Mouse (Mus musculus) testis, adult 2 months (tissue): ENCODE data around the gene Efl1. TPM values are rescaled to one million over a fixed set of nuclear protein-coding genes. Genes with fewer than 3 reads are reported as not detected.

Experiments used
- H3K27ac ChIP-seq: fragments of 200-500 bp; 2 replicates; pipeline ENCODE4 v1.5.1; 2012; ENCODE audit warnings: low read depth, low read length; ENCODE audit not compliant: control insufficient read depth, insufficient read depth
- H3K27me3 ChIP-seq: fragments of 200-500 bp; 2 replicates; pipeline ENCODE4 v1.6.1; 2012; ENCODE audit warnings: mild to moderate bottlenecking, low read length, moderate library complexity; ENCODE audit not compliant: control insufficient read depth, insufficient read depth
- H3K36me3 ChIP-seq: fragments of 200-500 bp; 2 replicates; pipeline ENCODE4 v1.6.1; 2012; ENCODE audit warnings: mild to moderate bottlenecking, low read length; ENCODE audit not compliant: control insufficient read depth, insufficient read depth
- H3K4me1 ChIP-seq: fragments of 200-500 bp; 2 replicates; pipeline ENCODE4 v1.6.1; 2012; ENCODE audit warnings: low read length; ENCODE audit not compliant: control insufficient read depth, insufficient read depth
- H3K4me3 ChIP-seq: fragments of 200-500 bp; 2 replicates; pipeline ENCODE4 v1.5.1; 2012; ENCODE audit warnings: low read depth, mild to moderate bottlenecking, low read length, moderate library complexity, mixed read lengths; ENCODE audit not compliant: control insufficient read depth
- CTCF ChIP-seq: fragments of 200-500 bp; IDR thresholded peaks from 2 replicates; pipeline ENCODE4 v1.5.1; 2012; ENCODE audit warnings: low read depth, mild to moderate bottlenecking, inconsistent platforms, low read length, moderate library complexity; ENCODE audit not compliant: control insufficient read depth, insufficient read depth, insufficient replicate concordance
- POLR2A ChIP-seq: fragments of 200-500 bp; IDR thresholded peaks from 2 replicates; pipeline ENCODE4 v1.6.1; 2012; ENCODE audit warnings: low read depth, mild to moderate bottlenecking, inconsistent platforms, low read length, moderate library complexity; ENCODE audit not compliant: control insufficient read depth
- polyA plus RNA-seq: library from polyadenylated mRNA; depleted of rRNA; stranded (reverse); fragments of >200 nt; gene quantifications from 2 replicates; pipeline ENCODE4 v1.2.3, GENCODE M21; 2012; rRNA removed

The Efl1 gene
- polyA plus RNA-seq, 1 experiment: 16.1 TPM

DNA sequence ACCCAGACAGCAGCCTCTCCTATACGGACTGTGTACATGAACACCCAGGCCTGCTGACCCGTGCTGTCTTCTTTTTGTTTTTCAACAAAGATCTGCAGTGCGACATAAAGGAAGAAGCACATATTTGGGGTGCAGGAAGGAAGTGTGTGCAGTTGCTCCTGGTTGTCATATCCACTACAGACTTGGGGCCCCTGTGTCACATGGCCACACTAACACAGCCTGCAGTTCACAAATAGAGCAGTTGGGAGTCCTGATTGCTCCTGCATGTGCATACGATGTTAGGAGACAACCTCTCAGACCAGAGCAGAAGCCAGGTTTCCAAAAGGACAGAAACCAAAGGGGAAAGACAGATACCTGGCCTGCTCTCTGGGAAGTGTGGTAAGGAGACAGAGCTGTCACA, 172.2 kb downstream of the Efl1 start:
- H3K4me1 ChIP-seq: no peaks in the 10 kb centered on the region
- no peak for TF ChIP-seq CTCF
- no peak for TF ChIP-seq POLR2A

GRCm38 (mm10) chr7:82821501-82821900, 173.1 kb downstream of the Efl1 start:
- no peaks in the 10 kb centered on the region for H3K36me3 ChIP-seq
- no peak overlapping the region for H3K4me3 ChIP-seq
- H3K27ac ChIP-seq: no peak overlapping the region
- H3K27me3 ChIP-seq: no peaks in the 10 kb centered on the region
- no peaks in the 10 kb centered on the region for H3K4me1 ChIP-seq
- no peak for TF ChIP-seq POLR2A
- TF ChIP-seq CTCF: no peak

More for the DNA sequence above, 172.2 kb downstream of the Efl1 start:
- Histone ChIP-seq H3K4me3 (no peak overlapping the region), H3K36me3 (no peaks in the 10 kb centered on the region), H3K27ac (no peak overlapping the region), H3K27me3 (no peaks in the 10 kb centered on the region)

- H3K27me3 ChIP-seq: no peaks in the 10 kb centered on the region
- no peak overlapping the region for H3K4me3 ChIP-seq
- TF ChIP-seq CTCF: no peak
- no peak for TF ChIP-seq POLR2A
- H3K4me1 ChIP-seq: no peaks in the 10 kb centered on the region
- no peak overlapping the region for H3K27ac ChIP-seq
- H3K36me3 ChIP-seq: no peaks in the 10 kb centered on the region
Measured at GRCm38 (mm10) chr7:82822528-82822927, 174.1 kb downstream of the Efl1 start.

Other genes starting within 250 kb of the Efl1 start
- 203 and 277 TPM in 2 replicates for gene Saxo2, start 86 bp upstream of the Efl1 start, polyA plus RNA-seq
- 54.8 and 61.3 TPM in 2 replicates for gene Mex3b, start 218.7 kb downstream of the Efl1 start, polyA plus RNA-seq